Mouse (Mus musculus): ENCODE measurements around the gene Vmn1r122.
"Not testable (repeated sequence)": the region's sequence is repeated elsewhere in the genome, so short reads cannot be mapped to it uniquely, and the experiment has no call there.

Vmn1r122 gene

DNA sequence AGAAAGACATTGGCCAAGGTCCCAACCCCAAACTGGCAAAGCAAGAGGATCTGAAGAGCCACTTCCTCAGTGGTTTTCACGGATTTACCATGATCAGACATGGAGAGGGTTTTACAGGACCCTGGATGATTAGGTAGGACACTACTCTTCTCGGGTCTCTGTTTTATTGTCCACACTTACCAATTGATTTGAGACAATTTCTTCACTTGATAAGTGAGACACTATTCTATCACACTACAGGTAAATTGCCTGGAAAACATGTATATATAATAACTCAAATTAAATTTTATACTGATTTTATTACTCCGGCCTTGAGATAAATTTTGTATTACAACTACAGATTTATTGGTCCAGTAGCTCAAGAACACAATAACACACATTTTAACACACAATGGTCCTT is at the start of gene Vmn1r122:
Gene Vmn1r122 (minus strand): TSS at position 101 of the 400 bp plus-strand sequence.
- not testable (repeated sequence) for DNase-seq (ENCODE audit: low spot score)

DNA sequence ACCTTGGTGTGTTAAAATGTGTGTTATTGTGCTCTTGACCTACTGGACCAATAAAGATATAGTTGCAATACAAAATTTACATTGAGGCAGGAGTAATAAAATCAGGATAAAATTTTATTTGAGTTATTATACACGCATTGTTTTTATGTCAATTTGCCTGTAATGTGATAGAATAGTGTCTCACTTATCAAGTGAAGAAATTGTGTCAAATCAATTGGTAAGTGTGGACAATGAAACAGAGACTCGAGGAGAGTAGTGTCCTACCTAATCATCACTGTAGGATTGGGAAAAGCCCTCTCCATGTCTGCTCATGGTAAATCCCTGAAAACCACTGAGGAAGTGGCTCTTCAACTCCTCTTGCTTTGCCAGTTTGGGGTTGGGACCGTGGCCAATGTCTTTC is 28.0 kb upstream of the Vmn1r122 start, which contains the start of gene Vmn1r123:
Gene Vmn1r123 (plus strand): TSS at position 301 of the 400 bp plus-strand sequence.
- DNase-seq (ENCODE audit: low spot score) = not testable (repeated sequence)

DNA sequence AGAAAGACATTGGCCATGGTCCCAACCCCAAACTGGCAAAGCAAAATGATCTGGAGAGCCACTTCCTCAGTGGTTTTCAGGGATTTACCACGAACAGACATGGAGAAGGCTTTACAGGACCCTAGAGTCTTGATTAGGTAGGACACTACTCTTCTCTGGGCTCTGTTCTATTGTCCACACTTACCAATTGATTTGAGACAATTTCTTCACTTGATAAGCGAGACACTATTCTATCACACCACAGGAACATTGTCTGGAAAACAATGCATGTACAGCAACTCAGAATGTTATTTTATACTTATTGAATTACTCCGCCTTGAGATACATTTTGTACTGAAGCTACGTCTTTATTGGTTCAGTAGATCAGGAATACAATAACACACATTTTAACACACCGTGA is 35.5 kb downstream of the Vmn1r122 start, which contains the start of gene Vmn1r121:
Gene Vmn1r121 (minus strand): TSS at position 101 of the 400 bp plus-strand sequence.
- not testable (repeated sequence) for DNase-seq (ENCODE audit: low spot score)
